Mouse (Mus musculus) liver, adult 2 months (tissue): ENCODE data around the gene Galnt5. TPM values are rescaled to one million over a fixed set of nuclear protein-coding genes. Genes with fewer than 3 reads are reported as not detected.
A peak's percentile ranks its signal among the peaks of the same experiment; 100 is the strongest.

Source experiments
- DNase-seq: peaks from one replicate; pipeline ENCODE4 v3.0.0-alpha.2; 2011; ENCODE audit warnings: low read depth, low spot score; ENCODE audit errors: extremely low read depth
- H3K27ac ChIP-seq: fragments of 200-500 bp; replicated peaks from 2 replicates; pipeline ENCODE4 v1.5.1; 2012; ENCODE audit warnings: low read depth, mild to moderate bottlenecking, control low read depth, inconsistent platforms, low read length; ENCODE audit not compliant: insufficient read depth
- H3K27me3 ChIP-seq: fragments of 200-500 bp; 2 replicates; pipeline ENCODE4 v1.6.1; 2012; ENCODE audit warnings: mild to moderate bottlenecking, moderate library complexity, low read length, inconsistent platforms; ENCODE audit not compliant: control insufficient read depth, insufficient read depth
- H3K36me3 ChIP-seq: fragments of 200-500 bp; 2 replicates; pipeline ENCODE4 v1.6.1; 2012; ENCODE audit warnings: low read length, inconsistent platforms; ENCODE audit not compliant: control insufficient read depth, insufficient read depth
- H3K4me1 ChIP-seq: fragments of 200-500 bp; 2 replicates; pipeline ENCODE4 v1.6.1; 2011; ENCODE audit warnings: low read length; ENCODE audit not compliant: control insufficient read depth, insufficient read depth
- H3K4me3 ChIP-seq: fragments of 200-500 bp; 2 replicates; pipeline ENCODE4 v1.5.1; 2011; ENCODE audit warnings: low read depth, mild to moderate bottlenecking, control low read depth, low read length, moderate library complexity; ENCODE audit not compliant: insufficient read depth
- H3K79me2 ChIP-seq: fragments of 200-500 bp; 2 replicates; pipeline ENCODE4 v1.6.1; 2012; ENCODE audit warnings: inconsistent platforms, mild to moderate bottlenecking, low read length, moderate library complexity; ENCODE audit not compliant: control insufficient read depth, insufficient read depth
- H3K9ac ChIP-seq: fragments of 200-500 bp; 2 replicates; pipeline ENCODE4 v1.6.1; 2012; ENCODE audit warnings: low read depth, mild to moderate bottlenecking, control low read depth, inconsistent platforms, low read length
- CTCF ChIP-seq: fragments of 200-500 bp; IDR thresholded peaks from 2 replicates; pipeline ENCODE4 v1.5.1; 2011; ENCODE audit warnings: low read depth, low read length, control low read depth
- POLR2A ChIP-seq: fragments of 200-500 bp; IDR thresholded peaks from 2 replicates; pipeline ENCODE4 v1.6.1; 2011; ENCODE audit warnings: low read length, control low read depth; ENCODE audit not compliant: insufficient read depth; ENCODE audit errors: extremely low read depth
- WGBS: fragments of 180-500 bp; shearing (Covaris S2); methylation state at CpG from one replicate; pipeline ENCODE4 v1.1.7; 2018; 5-methylcytosine and 5-hydroxymethylcytosine counted together
- polyA plus RNA-seq: library from polyadenylated mRNA; depleted of rRNA; stranded (reverse); fragments of >200 nt; gene quantifications from 2 replicates; pipeline ENCODE4 v1.2.3, GENCODE M21; 2012
- total RNA-seq: library from RNA; depleted of rRNA; stranded (reverse); fragments of >200 nt; gene quantifications from 2 replicates; pipeline ENCODE4 v1.2.3, GENCODE M21; 2014

Gene Galnt5
- total and polyA plus RNA-seq, 2 experiments: not detected

- WGBS: 82% methylated on average over 5 of the region's 5 CpGs
- no peaks in the 10 kb centered on the region for H3K27me3 ChIP-seq
- H3K4me3 ChIP-seq: no peak overlapping the region
These were observed 9.4 kb downstream of the Galnt5 start for GRCm38 (mm10) chr2:58007081-58007480.

GRCm38 (mm10) chr2:58023556-58023955 lies 25.9 kb downstream of the Galnt5 start:
- H3K4me1 ChIP-seq: no peaks in the 10 kb centered on the region
- H3K79me2 ChIP-seq: no peaks in the 10 kb centered on the region
- no peak overlapping the region for H3K9ac ChIP-seq
- H3K4me3 ChIP-seq: no peak overlapping the region
- H3K27ac ChIP-seq: no peak overlapping the region
- no peak for DNase-seq
- WGBS: 79% methylated on average over 6 of the region's 6 CpGs
- TF ChIP-seq CTCF: no peak
- no peak for TF ChIP-seq POLR2A
- H3K27me3 ChIP-seq: no peaks in the 10 kb centered on the region
- no peaks in the 10 kb centered on the region for H3K36me3 ChIP-seq

More at GRCm38 (mm10) chr2:58007081-58007480, 9.4 kb downstream of the Galnt5 start:
- H3K4me1 ChIP-seq: no peaks in the 10 kb centered on the region
- no peak overlapping the region for H3K9ac ChIP-seq
- TF ChIP-seq POLR2A (no peak), CTCF (no peak)
- no peaks in the 10 kb centered on the region for H3K79me2 ChIP-seq
- no peak for DNase-seq
- no peaks in the 10 kb centered on the region for H3K36me3 ChIP-seq
- no peak overlapping the region for H3K27ac ChIP-seq

GRCm38 (mm10) chr2:58026740-58027139 lies 29.1 kb downstream of the Galnt5 start:
- H3K9ac ChIP-seq: no peak overlapping the region
- no peak overlapping the region for H3K27ac ChIP-seq
- no peaks in the 10 kb centered on the region for H3K79me2 ChIP-seq
- TF ChIP-seq CTCF (no peak), POLR2A (no peak)
- no peak overlapping the region for H3K4me3 ChIP-seq
- DNase-seq: no peak
- 76% methylated on average over 5 of the region's 5 CpGs for WGBS
- H3K27me3 ChIP-seq: no peaks in the 10 kb centered on the region
- no peaks in the 10 kb centered on the region for H3K36me3 ChIP-seq
- no peaks in the 10 kb centered on the region for H3K4me1 ChIP-seq

- no peak for TF ChIP-seq CTCF
- TF ChIP-seq POLR2A: no peak
- WGBS: 28% methylated on average over 7 of the region's 7 CpGs
- no peaks in the 10 kb centered on the region for H3K36me3 ChIP-seq
- H3K27ac ChIP-seq: no peak overlapping the region
- H3K79me2 ChIP-seq: no peaks in the 10 kb centered on the region
- DNase-seq: peak; percentile 17
- H3K4me1 ChIP-seq: no peaks in the 10 kb centered on the region
- H3K27me3 ChIP-seq: no peaks in the 10 kb centered on the region
- H3K9ac ChIP-seq: no peak overlapping the region
- H3K4me3 ChIP-seq: no peak overlapping the region
These were observed 31.7 kb downstream of the Galnt5 start for GRCm38 (mm10) chr2:58029404-58029803.

GRCm38 (mm10) chr2:58031431-58031830 lies 33.7 kb downstream of the Galnt5 start:
- no peak for TF ChIP-seq CTCF
- TF ChIP-seq POLR2A: no peak
- WGBS: 81% methylated on average over 3 of the region's 3 CpGs
- no peaks in the 10 kb centered on the region for H3K27me3 ChIP-seq
- no peak overlapping the region for H3K4me3 ChIP-seq
- no peaks in the 10 kb centered on the region for H3K4me1 ChIP-seq
- no peaks in the 10 kb centered on the region for H3K36me3 ChIP-seq
- DNase-seq: no peak
- H3K27ac ChIP-seq: no peak overlapping the region
- no peaks in the 10 kb centered on the region for H3K79me2 ChIP-seq
- H3K9ac ChIP-seq: no peak overlapping the region

- no peak for TF ChIP-seq POLR2A
- Histone ChIP-seq H3K4me3 (no peak overlapping the region), H3K27ac (no peak overlapping the region), H3K79me2 (no peaks in the 10 kb centered on the region), H3K9ac (no peak overlapping the region), H3K4me1 (no peaks in the 10 kb centered on the region), H3K27me3 (no peaks in the 10 kb centered on the region), H3K36me3 (no peaks in the 10 kb centered on the region)
- no peak for DNase-seq
- WGBS: 61% methylated on average over 4 of the region's 4 CpGs
These were observed 38.0 kb downstream of the Galnt5 start for GRCm38 (mm10) chr2:58035635-58036034.
